Mouse (Mus musculus) limb, embryonic 14.5 days (tissue): Measurements from ENCODE around the gene Zfp865. TPM values are rescaled to one million over a fixed set of nuclear protein-coding genes. Genes with fewer than 3 reads are reported as not detected.

Source experiments
- ATAC-seq: fragments of 200-750 bp; cut with Nextera tagmentation; 2 replicates; pipeline ENCODE4 v1.8.0; 2017; ENCODE audit warnings: low read depth, moderate number of reproducible peaks, moderate TSS enrichment; ENCODE audit not compliant: low FRiP score
- DNase-seq: peaks from one replicate; pipeline ENCODE4 v3.0.0-alpha.2; 2015; ENCODE audit warnings: low spot score
- H3K27ac ChIP-seq: fragments of 300-500 bp; sonication (generic); replicated peaks from 2 replicates; pipeline ENCODE4 v1.5.1; 2014; ENCODE audit warnings: low read depth, mild to moderate bottlenecking, low read length, moderate library complexity, mixed read lengths
- H3K27me3 ChIP-seq: fragments of 300-500 bp; sonication (generic); 2 replicates; pipeline ENCODE4 v1.6.1; 2014; ENCODE audit warnings: low read length, mixed read lengths; ENCODE audit not compliant: control insufficient read depth, insufficient read depth
- H3K36me3 ChIP-seq: fragments of 300-500 bp; sonication (generic); 2 replicates; pipeline ENCODE4 v1.6.1; 2014; ENCODE audit warnings: mild to moderate bottlenecking, low read length, moderate library complexity, mixed read lengths; ENCODE audit not compliant: control insufficient read depth, insufficient read depth
- H3K4me1 ChIP-seq: fragments of 300-500 bp; sonication (generic); 2 replicates; pipeline ENCODE4 v1.6.1; 2014; ENCODE audit warnings: antibody characterized with exemption, low read length, mixed read lengths; ENCODE audit not compliant: control insufficient read depth, insufficient read depth
- H3K4me2 ChIP-seq: fragments of 300-500 bp; sonication (generic); replicated peaks from 2 replicates; pipeline ENCODE4 v1.6.1; 2014; ENCODE audit warnings: low read depth, mild to moderate bottlenecking, low read length, moderate library complexity; ENCODE audit not compliant: severe bottlenecking
- H3K4me3 ChIP-seq: fragments of 300-500 bp; sonication (generic); replicated peaks from 2 replicates; pipeline ENCODE4 v1.5.1; 2014; ENCODE audit warnings: low read length
- H3K9ac ChIP-seq: fragments of 300-500 bp; sonication (generic); 2 replicates; pipeline ENCODE4 v1.6.1; 2014; ENCODE audit warnings: mild to moderate bottlenecking, low read depth, low read length, moderate library complexity; ENCODE audit not compliant: severe bottlenecking
- H3K9me3 ChIP-seq: fragments of 300-500 bp; sonication (generic); 2 replicates; pipeline ENCODE4 v1.6.1; 2016; ENCODE audit warnings: low read length; ENCODE audit not compliant: control insufficient read depth
- POLR2A ChIP-seq: fragments of 200-500 bp; IDR thresholded peaks from 2 replicates; pipeline ENCODE4 v1.8.0; 2012; ENCODE audit warnings: inconsistent platforms, mild to moderate bottlenecking, moderate library complexity, borderline replicate concordance; ENCODE audit not compliant: insufficient read depth, insufficient read length; ENCODE audit errors: extremely low read depth
- WGBS: fragments of 180-500 bp; shearing (Covaris S2); extraction: QIAGEN DNeasy Blood & Tissue Kit; methylation state at CpG from one replicate; pipeline ENCODE4 v1.1.7; 2014; 5-methylcytosine and 5-hydroxymethylcytosine counted together
- polyA plus RNA-seq, 2 experiments: library from polyadenylated mRNA; depleted of rRNA in 1 of 2; stranded (reverse) in 1 of 2; unstranded in 1 of 2; fragments of >200 nt; fragmentation: Nextera tagmentation in 1 of 2; extraction: Ambion mirVana in 1 of 2; gene quantifications; 2 replicates each; pipeline versions ENCODE4 v1.2.1 to v1.2.3; 2012 to 2014

Zfp865 gene
- polyA plus RNA-seq, 2 experiments: 6.6 to 53.2 TPM

DNA sequence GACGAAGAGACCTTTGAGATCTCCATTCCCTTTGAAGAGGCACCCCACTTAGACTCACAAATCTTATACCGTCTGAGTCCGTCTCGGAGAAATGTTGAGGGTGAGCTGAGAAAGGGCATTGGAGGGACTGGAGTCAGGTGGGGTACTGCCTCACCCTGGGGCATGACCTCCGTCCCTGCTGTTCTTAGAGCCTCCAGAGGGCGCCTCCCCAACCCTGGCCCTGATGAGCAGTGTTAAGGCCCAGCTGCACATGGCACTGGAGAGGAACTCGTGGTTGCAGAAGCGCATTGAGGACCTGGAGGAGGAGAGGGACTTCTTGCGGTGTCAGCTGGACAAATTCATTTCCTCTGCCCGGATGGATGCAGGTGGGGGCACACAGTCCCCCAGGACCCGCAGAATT lies 37.6 kb downstream of the Zfp865 start:
- peaks cover 43% of the 10 kb centered on the region for H3K27me3 ChIP-seq

DNA sequence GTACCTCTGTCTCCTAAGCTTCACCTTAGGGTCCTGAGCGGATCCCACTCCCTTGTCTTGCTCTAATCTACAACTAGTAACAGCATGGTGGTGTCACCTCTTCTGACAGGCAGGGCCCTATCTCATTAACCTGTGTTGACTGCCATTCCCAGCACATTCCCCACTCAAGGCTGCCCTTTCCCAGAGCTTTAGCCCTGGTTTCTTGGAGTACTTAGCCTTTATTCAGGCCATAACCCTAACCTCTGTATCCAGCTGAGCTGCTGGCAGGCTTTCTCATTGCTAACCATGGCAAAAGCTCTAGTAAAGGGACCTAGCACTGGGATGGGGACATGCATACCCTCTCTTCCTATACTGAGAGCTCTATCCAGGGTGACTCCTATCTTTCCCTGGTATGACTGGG lies 38.5 kb downstream of the Zfp865 start:
- no peaks in the 10 kb centered on the region for H3K36me3 ChIP-seq
- 91% methylated on average over 1 of the region's 1 CpGs for WGBS
- H3K4me1 ChIP-seq: peaks cover 24% of the 10 kb centered on the region
- H3K27me3 ChIP-seq: peaks cover 34% of the 10 kb centered on the region
- no peak for TF ChIP-seq POLR2A
- H3K27ac ChIP-seq: no peak overlapping the region
- H3K9me3 ChIP-seq: no peaks in the 10 kb centered on the region
- no peak overlapping the region for H3K4me2 ChIP-seq
- H3K4me3 ChIP-seq: no peak overlapping the region
- no peak for ATAC-seq
- no peak overlapping the region for H3K9ac ChIP-seq
- DNase-seq: no peak

More for the DNA sequence above, 37.6 kb downstream of the Zfp865 start:
- DNase-seq: no peak
- Histone ChIP-seq H3K36me3 (no peaks in the 10 kb centered on the region), H3K27ac (no peak overlapping the region), H3K9me3 (no peaks in the 10 kb centered on the region), H3K9ac (peak overlapping the region; percentile 87; the same call in 1 of the 2 replicates), H3K4me2 (peak overlapping the region; percentile 83), H3K4me3 (peak overlapping the region; percentile 75), H3K4me1 (peaks cover 29% of the 10 kb centered on the region)
- 38% methylated on average over 11 of the region's 11 CpGs for WGBS
- no peak for ATAC-seq
- TF ChIP-seq POLR2A: no peak

DNA sequence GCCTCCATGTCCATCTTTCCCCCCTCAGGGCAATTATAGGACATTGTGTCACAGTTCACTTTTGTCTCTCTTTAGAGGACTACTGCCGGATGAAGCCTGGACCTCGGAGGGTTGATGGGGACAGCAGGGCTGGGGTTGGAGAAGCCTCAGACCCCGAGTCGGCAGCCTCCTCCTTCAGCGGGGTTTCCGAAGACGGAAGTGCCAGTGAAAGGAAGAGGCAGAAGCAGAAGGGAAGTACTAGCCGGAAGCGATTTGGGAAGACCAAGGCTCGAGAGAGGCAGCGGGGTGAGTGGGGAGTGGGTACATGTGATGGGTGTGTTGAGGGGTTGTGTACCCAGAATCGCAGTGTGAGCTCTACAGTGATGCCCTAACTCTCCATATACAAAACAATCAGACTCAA lies 39.2 kb downstream of the Zfp865 start:
- Histone ChIP-seq H3K27ac (no peak overlapping the region), H3K27me3 (peaks cover 26% of the 10 kb centered on the region), H3K4me1 (peaks cover 24% of the 10 kb centered on the region), H3K36me3 (no peaks in the 10 kb centered on the region), H3K9ac (no peak overlapping the region), H3K4me2 (no peak overlapping the region), H3K4me3 (no peak overlapping the region), H3K9me3 (no peaks in the 10 kb centered on the region)
- no peak for TF ChIP-seq POLR2A
- ATAC-seq (no peak), DNase-seq (no peak)
- WGBS: 92% methylated on average over 12 of the region's 12 CpGs

DNA sequence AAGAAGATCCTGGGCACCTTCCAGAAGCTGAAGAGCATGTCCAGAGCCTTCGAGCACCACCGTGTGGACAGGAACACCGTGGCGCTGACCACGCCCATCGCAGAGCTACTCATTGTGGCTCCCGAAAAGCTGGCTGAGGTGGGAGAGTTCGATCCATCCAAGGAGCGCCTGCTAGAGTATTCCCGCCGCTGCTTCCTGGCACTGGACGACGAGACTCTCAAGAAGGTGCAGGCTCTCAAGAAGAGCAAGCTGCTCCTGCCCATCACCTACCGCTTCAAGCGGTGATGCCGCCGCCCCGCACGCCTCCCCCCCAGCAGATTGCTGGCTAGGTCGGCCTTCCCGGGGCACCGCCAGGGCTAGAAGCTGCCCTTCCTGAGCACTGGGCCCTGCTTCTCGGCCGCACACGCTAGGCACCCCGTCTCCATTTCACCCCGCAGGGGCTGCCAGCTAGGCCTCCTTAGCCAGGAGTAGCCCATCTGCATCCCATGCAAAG lies 40.1 kb downstream of the Zfp865 start:
- DNase-seq (peak; percentile 86), ATAC-seq (no peak)
- 3% methylated on average over 24 of the region's 27 CpGs for WGBS
- peaks cover 24% of the 10 kb centered on the region for H3K4me1 ChIP-seq
- H3K36me3 ChIP-seq: 0 out of 2 replicates have a peak, but pooled peaks cover under 1% of the 10 kb centered on the region
- H3K9ac ChIP-seq: peak overlapping the region; percentile 83
- peak overlapping the region; percentile 64 for H3K4me3 ChIP-seq
- peak overlapping the region; percentile 82 for H3K4me2 ChIP-seq
- peak overlapping the region; percentile 96 for H3K27ac ChIP-seq
- no peaks in the 10 kb centered on the region for H3K9me3 ChIP-seq
- TF ChIP-seq POLR2A: no peak
- H3K27me3 ChIP-seq: peaks cover 18% of the 10 kb centered on the region

DNA sequence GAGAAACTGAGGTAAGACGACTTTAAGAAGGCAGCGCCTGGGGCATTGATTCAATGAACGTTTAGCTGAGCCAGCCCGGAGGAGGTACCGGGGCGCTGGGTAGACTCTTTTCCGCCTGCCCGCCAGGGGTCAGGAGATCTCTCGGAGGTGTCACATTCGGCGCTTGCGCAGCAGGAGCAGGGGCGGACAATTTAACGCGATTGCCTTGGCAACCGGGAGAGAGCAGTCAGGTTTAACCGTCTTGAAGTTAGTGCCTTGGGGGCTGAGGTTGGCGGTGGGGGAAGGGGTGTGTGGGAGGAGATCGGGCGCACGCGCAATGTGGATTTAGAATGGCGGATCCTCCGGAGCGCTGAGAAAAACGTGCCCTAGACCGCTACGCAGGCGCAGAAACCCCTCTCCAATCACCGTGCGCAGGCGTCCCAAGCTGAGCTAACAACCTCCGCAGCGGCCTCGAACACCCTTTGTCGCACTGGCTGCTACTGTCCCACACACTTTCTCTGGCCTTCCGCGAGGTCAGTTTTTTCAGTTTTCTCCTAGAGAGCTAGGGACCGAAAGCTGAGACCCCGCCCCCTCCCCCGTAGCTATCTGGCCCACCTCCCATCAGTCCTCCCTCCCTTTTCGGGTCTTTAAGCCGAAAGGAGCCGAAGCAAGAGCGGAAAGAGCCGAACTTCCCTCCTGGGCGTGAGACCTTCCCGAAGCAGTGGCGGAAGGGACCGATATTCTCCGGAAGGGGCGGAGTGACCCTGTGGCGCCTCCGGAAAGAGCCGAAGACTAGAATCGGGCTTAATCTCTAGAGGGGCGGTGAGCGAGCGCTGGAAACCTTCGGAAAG lies 41.0 kb downstream of the Zfp865 start:
- Histone ChIP-seq H3K4me3 (peak overlapping the region; percentile 64), H3K4me1 (peaks cover 21% of the 10 kb centered on the region), H3K36me3 (peaks cover 9% of the 10 kb centered on the region), H3K27me3 (peaks cover 9% of the 10 kb centered on the region; the same call in 1 of the 2 replicates), H3K27ac (peak overlapping the region; percentile 96), H3K9ac (peak overlapping the region; percentile 83), H3K9me3 (no peaks in the 10 kb centered on the region), H3K4me2 (peak overlapping the region; percentile 82)
- ATAC-seq (peak; percentile 88), DNase-seq (peak; percentile 99)
- no peak; the same call in 1 of the 2 replicates for TF ChIP-seq POLR2A
- 2% methylated on average over 58 of the region's 60 CpGs for WGBS
